Mouse (Mus musculus) MEL (cell line): Measurements from ENCODE around the gene Epha10. TPM values are rescaled to one million over a fixed set of nuclear protein-coding genes. Genes with fewer than 3 reads are reported as not detected.

Source experiments
- DNase-seq: peaks from one replicate; pipeline ENCODE4 v3.0.0; 2011; ENCODE audit warnings: low read depth, low spot score
- H3K27ac ChIP-seq: 2 replicates; pipeline ENCODE4 v1.5.1; 2012; ENCODE audit warnings: low read depth, mild to moderate bottlenecking, control low read depth, low read length, moderate library complexity; ENCODE audit not compliant: control insufficient read depth
- H3K27me3 ChIP-seq, 2 experiments: fragments of 150-350 bp in 1 of 2; sonication (generic) in 1 of 2; 2 replicates each; pipeline ENCODE4 v1.6.1; 2012; ENCODE audit warnings: low read length in 2 of 2, mild to moderate bottlenecking in 2 of 2, improper control_type of control experiment in 1 of 2, moderate library complexity in 1 of 2; ENCODE audit not compliant: insufficient read depth in 2 of 2, control insufficient read depth in 1 of 2
- H3K36me3 ChIP-seq, 2 experiments: 2 replicates each; pipeline ENCODE4 v1.6.1; 2012 to 2014; ENCODE audit warnings: low read length in 2 of 2, improper control_type of control experiment in 1 of 2, inconsistent platforms in 1 of 2, mild to moderate bottlenecking in 1 of 2; ENCODE audit not compliant: insufficient read depth in 2 of 2, control insufficient read depth in 1 of 2
- H3K4me1 ChIP-seq, 2 experiments: fragments of 150-350 bp in 1 of 2; sonication (generic) in 1 of 2; 2 replicates each; pipeline ENCODE4 v1.6.1; 2012; ENCODE audit warnings: low read length in 2 of 2, improper control_type of control experiment in 1 of 2, mild to moderate bottlenecking in 1 of 2; ENCODE audit not compliant: insufficient read depth in 2 of 2, control insufficient read depth in 1 of 2
- H3K4me3 ChIP-seq, 2 experiments: fragments of 150-350 bp in 1 of 2; sonication (generic) in 1 of 2; 2 replicates each; pipeline ENCODE4 v1.5.1; 2012; ENCODE audit warnings: low read depth in 2 of 2, low read length in 2 of 2, mild to moderate bottlenecking in 2 of 2, moderate library complexity in 2 of 2, control low read depth in 1 of 2, improper control_type of control experiment in 1 of 2; ENCODE audit not compliant: control insufficient read depth in 1 of 2, insufficient read depth in 1 of 2
- H3K79me2 ChIP-seq: 2 replicates; pipeline ENCODE4 v1.6.1; 2012; ENCODE audit warnings: mild to moderate bottlenecking, low read length, moderate library complexity; ENCODE audit not compliant: control insufficient read depth, poor library complexity, insufficient read depth
- H3K9ac ChIP-seq: 2 replicates; pipeline ENCODE4 v1.6.1; 2012; ENCODE audit warnings: low read depth, mild to moderate bottlenecking, control low read depth, low read length, moderate library complexity; ENCODE audit not compliant: control insufficient read depth, poor library complexity, severe bottlenecking
- H3K9me3 ChIP-seq: fragments of 150-350 bp; sonication (generic); replicated peaks from 2 replicates; pipeline ENCODE4 v1.6.1; 2012; ENCODE audit warnings: mild to moderate bottlenecking, low read length, improper control_type of control experiment, moderate library complexity; ENCODE audit not compliant: insufficient read depth
- CHD1 ChIP-seq: IDR thresholded peaks from 2 replicates; pipeline ENCODE4 v1.6.1; 2012; ENCODE audit warnings: low read depth, mild to moderate bottlenecking, inconsistent platforms, low read length, improper control_type of control experiment
- CHD2 ChIP-seq: IDR thresholded peaks from 2 replicates; pipeline ENCODE4 v1.6.1; 2011; ENCODE audit warnings: low read length, improper control_type of control experiment
- CTCF ChIP-seq, 3 experiments: IDR thresholded peaks in 2 of 3; conservative IDR thresholded peaks in 1 of 3; 2 replicates each; pipeline ENCODE4 v1.5.1; 2011 to 2012; ENCODE audit warnings: low read length in 3 of 3, low read depth in 2 of 3, mild to moderate bottlenecking in 2 of 3, improper control_type of control experiment in 1 of 3, inconsistent platforms in 1 of 3, mixed read lengths in 1 of 3, moderate library complexity in 1 of 3; ENCODE audit not compliant: control insufficient read depth in 1 of 3, insufficient read depth in 1 of 3, poor library complexity in 1 of 3, severe bottlenecking in 1 of 3
- E2F4 ChIP-seq: IDR thresholded peaks from 2 replicates; pipeline ENCODE4 v1.6.1; 2011; ENCODE audit warnings: low read depth, low read length, improper control_type of control experiment, borderline replicate concordance
- ETS1 ChIP-seq: IDR thresholded peaks from 2 replicates; pipeline ENCODE4 v1.6.1; 2012; ENCODE audit warnings: low read depth, mild to moderate bottlenecking, inconsistent platforms, low read length, improper control_type of control experiment, moderate library complexity
- GABPA ChIP-seq: IDR thresholded peaks from 2 replicates; pipeline ENCODE4 v1.6.1; 2012; ENCODE audit warnings: low read depth, mild to moderate bottlenecking, inconsistent platforms, low read length, improper control_type of control experiment, moderate library complexity
- GATA1 ChIP-seq: IDR thresholded peaks from 2 replicates; pipeline ENCODE4 v1.6.1; 2011; ENCODE audit warnings: low read depth, low read length, improper control_type of control experiment
- JUND ChIP-seq: IDR thresholded peaks from 2 replicates; pipeline ENCODE4 v1.6.1; 2011; ENCODE audit warnings: low read depth, mild to moderate bottlenecking, improper control_type of control experiment, low read length
- KAT2A ChIP-seq: conservative IDR thresholded peaks from 2 replicates; pipeline ENCODE4 v1.6.1; 2012; ENCODE audit warnings: low read depth, low read length, improper control_type of control experiment, inconsistent platforms
- MAFK ChIP-seq: IDR thresholded peaks from 2 replicates; pipeline ENCODE4 v1.6.1; 2011; ENCODE audit warnings: low read depth, mild to moderate bottlenecking, low read length, improper control_type of control experiment, borderline replicate concordance
- MYC ChIP-seq: IDR thresholded peaks from 2 replicates; pipeline ENCODE4 v1.6.1; 2011; ENCODE audit warnings: low read depth, mild to moderate bottlenecking, low read length, improper control_type of control experiment, moderate library complexity
- NELFE ChIP-seq: IDR thresholded peaks from 2 replicates; pipeline ENCODE4 v1.6.1; 2011; ENCODE audit warnings: low read depth, low read length, improper control_type of control experiment
- NRF1 ChIP-seq: IDR thresholded peaks from 2 replicates; pipeline ENCODE4 v1.6.1; 2014; ENCODE audit warnings: low read depth, mild to moderate bottlenecking, inconsistent platforms, low read length, improper control_type of control experiment, moderate library complexity; ENCODE audit not compliant: poor library complexity, insufficient read depth, severe bottlenecking
- POLR2A ChIP-seq, 2 experiments: IDR thresholded peaks; 2 replicates each; pipeline ENCODE4 v1.6.1; 2011 to 2012; ENCODE audit warnings: low read length in 2 of 2, mild to moderate bottlenecking in 2 of 2, control low read depth in 1 of 2, improper control_type of control experiment in 1 of 2, low read depth in 1 of 2, moderate library complexity in 1 of 2; ENCODE audit not compliant: control insufficient read depth in 1 of 2, insufficient read depth in 1 of 2, poor library complexity in 1 of 2
- POLR2AphosphoS2 ChIP-seq: IDR thresholded peaks from 2 replicates; pipeline ENCODE4 v1.6.1; 2011; ENCODE audit warnings: low read length, improper control_type of control experiment
- RAD21 ChIP-seq: IDR thresholded peaks from 2 replicates; pipeline ENCODE4 v1.6.1; 2011; ENCODE audit warnings: mild to moderate bottlenecking, low read depth, low read length, improper control_type of control experiment
- RCOR1 ChIP-seq: IDR thresholded peaks from 2 replicates; pipeline ENCODE4 v1.6.1; 2012; ENCODE audit warnings: low read depth, mild to moderate bottlenecking, inconsistent platforms, low read length, improper control_type of control experiment
- TBP ChIP-seq: IDR thresholded peaks from 2 replicates; pipeline ENCODE4 v1.8.0; 2011; ENCODE audit warnings: low read depth, low read length, improper control_type of control experiment
- TCF12 ChIP-seq: IDR thresholded peaks from 2 replicates; pipeline ENCODE4 v1.6.1; 2014; ENCODE audit warnings: low read depth, mild to moderate bottlenecking, inconsistent platforms, low read length, improper control_type of control experiment, moderate library complexity
- UBTF ChIP-seq: IDR thresholded peaks from 2 replicates; pipeline ENCODE4 v1.6.1; 2012; ENCODE audit warnings: low read depth, mild to moderate bottlenecking, inconsistent platforms, low read length, improper control_type of control experiment, moderate library complexity, borderline replicate concordance; ENCODE audit not compliant: insufficient read depth
- ZC3H11A ChIP-seq: IDR thresholded peaks from 2 replicates; pipeline ENCODE4 v1.6.1; 2012; ENCODE audit warnings: low read depth, mild to moderate bottlenecking, inconsistent platforms, low read length, improper control_type of control experiment
- ZKSCAN1 ChIP-seq: IDR thresholded peaks from 2 replicates; pipeline ENCODE4 v1.6.1; 2012; ENCODE audit warnings: low read depth, mild to moderate bottlenecking, inconsistent platforms, low read length, improper control_type of control experiment, moderate library complexity
- ZMIZ1 ChIP-seq: IDR thresholded peaks from 2 replicates; pipeline ENCODE4 v1.6.1; 2012; ENCODE audit warnings: low read depth, mild to moderate bottlenecking, inconsistent platforms, low read length, improper control_type of control experiment, moderate library complexity
- ZNF384 ChIP-seq: IDR thresholded peaks from 2 replicates; pipeline ENCODE4 v1.6.1; 2012; ENCODE audit warnings: low read depth, mild to moderate bottlenecking, inconsistent platforms, low read length, improper control_type of control experiment
- polyA plus RNA-seq, 2 experiments: library from polyadenylated mRNA; stranded (reverse) in 1 of 2; unstranded in 1 of 2; fragments of >175 nt in 1 of 2; fragments of >200 nt in 1 of 2; gene quantifications; 2 replicates each; pipeline versions ENCODE4 v1.2.1 to v1.2.4; 2012; ENCODE audit warnings: low replicate concordance in 2 of 2, low read depth in 1 of 2; ENCODE audit not compliant: insufficient read length in 2 of 2, insufficient read depth in 1 of 2, missing spikeins in 1 of 2
- total RNA-seq: library from RNA; depleted of rRNA; stranded (reverse); fragments of 300-350 nt; gene quantifications from 2 replicates; pipeline ENCODE4 v1.2.3, GENCODE M21; 2012

The Epha10 gene
- total and polyA plus RNA-seq, 3 experiments, result not detected

GRCm38 (mm10) chr4:124960940-124961339 is 80.2 kb downstream of the Epha10 start:
- TF ChIP-seq ZNF384 (no peak), GATA1 (no peak), MYC (no peak), JUND (no peak), ETS1 (no peak), ZMIZ1 (no peak), ZKSCAN1 (no peak), E2F4 (no peak), CHD2 (no peak), CHD1 (no peak), TBP (no peak), RAD21 (no peak), CTCF (IDR thresholded peaks at IDR 0.05 in 2 of 3, conservative IDR thresholded peaks at IDR 0.05 in 1 of 3; ENCODE audit: control insufficient read depth in 1 of 3, insufficient read depth in 1 of 3, low read depth in 2 of 3, low read length in 3 of 3, poor library complexity in 1 of 3, severe bottlenecking in 1 of 3) (no peak), UBTF (no peak), KAT2A (no peak), NRF1 (no peak), GABPA (no peak), RCOR1 (no peak), NELFE (no peak)
- H3K4me1 ChIP-seq, result no peaks in the 10 kb centered on the region
- no peaks in the 10 kb centered on the region for H3K79me2 ChIP-seq
- no peaks in the 10 kb centered on the region for H3K27me3 ChIP-seq
- H3K9me3 ChIP-seq, result no peaks in the 10 kb centered on the region
- no peak for DNase-seq
- no peak overlapping the region for H3K4me3 ChIP-seq
- no peak overlapping the region for H3K27ac ChIP-seq
- no peaks in the 10 kb centered on the region for H3K36me3 ChIP-seq
- H3K9ac ChIP-seq, result no peak overlapping the region

GRCm38 (mm10) chr4:124962576-124962975 is 81.9 kb downstream of the Epha10 start:
- Histone ChIP-seq H3K4me3 (no peak overlapping the region), H3K79me2 (no peaks in the 10 kb centered on the region), H3K4me1 (no peaks in the 10 kb centered on the region), H3K27me3 (no peaks in the 10 kb centered on the region), H3K9ac (no peak overlapping the region), H3K27ac (no peak overlapping the region), H3K36me3 (no peaks in the 10 kb centered on the region), H3K9me3 (no peaks in the 10 kb centered on the region)
- no peak for DNase-seq
- TF ChIP-seq MAFK, result no peak
- TF ChIP-seq JUND, result no peak
- TF ChIP-seq ETS1, result no peak
- TF ChIP-seq TBP, result no peak
- TF ChIP-seq POLR2AphosphoS2, result no peak
- no peak for TF ChIP-seq UBTF
- no peak for TF ChIP-seq ZC3H11A
- no peak for TF ChIP-seq GATA1
- no peak for TF ChIP-seq POLR2A (IDR thresholded peaks at IDR 0.05; ENCODE audit: control insufficient read depth in 1 of 2, insufficient read depth in 1 of 2, low read depth in 1 of 2, low read length in 2 of 2, poor library complexity in 1 of 2)
- no peak for TF ChIP-seq MYC
- TF ChIP-seq NELFE, result no peak
- no peak for TF ChIP-seq TCF12
- no peak for TF ChIP-seq E2F4
- TF ChIP-seq CTCF (IDR thresholded peaks at IDR 0.05 in 2 of 3, conservative IDR thresholded peaks at IDR 0.05 in 1 of 3; ENCODE audit: control insufficient read depth in 1 of 3, insufficient read depth in 1 of 3, low read depth in 2 of 3, low read length in 3 of 3, poor library complexity in 1 of 3, severe bottlenecking in 1 of 3), result no peak
